In genomic region chr13:55536194-55537175, GRCm38 (mm10) we compare ENCODE assay signal across 8 mouse cellular contexts. TPM values are rescaled to one million over a fixed set of nuclear protein-coding genes. Genes with fewer than 3 reads are reported as not detected.
A peak's percentile ranks its signal among the peaks of the same experiment; 100 is the strongest.
DNase-seq lines count a peak whose midpoint lies in the region; ATAC-seq lines count a peak whose summit lies in the region.

Ddx41 (minus strand) TSS chr13:55536658.

- DNase-seq in adrenal gland, adult (ENCODE audit: inconsistent age in 2 of 2, low spot score in 1 of 2) = peak; percentile 100
- peak; percentile 99 for DNase-seq in embryo, embryonic 10.5 days (ENCODE audit: low spot score)
- peak; percentile 96 for DNase-seq in gastrocnemius, postnatal 14 days
- peak; percentile 99 to 100 for DNase-seq in left cerebral cortex, postnatal 10 days (ENCODE audit: extremely low spot score in 1 of 2, low spot score in 2 of 2)
- DNase-seq in right cerebral cortex, postnatal 25 days = peak; percentile 99
- DNase-seq in urinary bladder, postnatal 4 days (ENCODE audit: low spot score in 2 of 2) = peak; percentile 98 to 99

- peak; percentile 98 for ATAC-seq in inflammation-experienced regulatory T-cells, adult 6 months
- peak; percentile 90 for ATAC-seq in megakaryocyte-erythroid progenitor cell, adult 5-6 weeks (replicated peaks; ENCODE audit: low FRiP score, low TSS enrichment, poor library complexity, severe bottlenecking)

- intact Hi-C loops in gastrocnemius, postnatal 14 days (cut with DNase I; ENCODE audit: low total_unique reads) = no loop called here
- intact Hi-C loops in left cerebral cortex, postnatal 10 days (cut with DNase I) = no loop called here

RNA-seq across cellular contexts. Expression of gene Ddx41, which starts in this region (rescaled TPM):
- 1 to 10 TPM; 8.8 to 9.5 TPM for total RNA-seq in gastrocnemius, postnatal 14 days (2021)
- 10 to 100 TPM; 41.7 to 61.0 (median 54.6) TPM for polyA plus RNA-seq in inflammation-experienced regulatory T-cells, adult 6 months (2017; shearing (Covaris generic))
- 10 to 100 TPM; 42.0 to 43.4 TPM for total RNA-seq in left cerebral cortex, postnatal 10 days (2021)
- 55.0 and 56.4 TPM in 2 replicates for total RNA-seq in megakaryocyte-erythroid progenitor cell, adult 5-6 weeks (2014; fragmentation: Nextera tagmentation)
- 58.9 and 64.3 TPM in 2 replicates for total RNA-seq in megakaryocyte-erythroid progenitor cell, adult 5-6 weeks (2017)

Comparison
In these comparisons a context has a peak if more than half of its experiments do, and no peak if none do; other contexts are left out.
1. Peak in every context shown above with its lines: DNase-seq and ATAC-seq.
2. RNA of gene Ddx41 (total RNA-seq): 55.0 to 64.3 TPM in megakaryocyte-erythroid progenitor cell, adult 5-6 weeks and 42.0 to 43.4 TPM in left cerebral cortex, postnatal 10 days; 8.8 to 9.5 TPM in gastrocnemius, postnatal 14 days; every median in the first group is over 4 times any median in the second.